Mouse (Mus musculus): ENCODE results near the gene Cdadc1.

- TF ChIP-seq CTCF (IDR thresholded peaks at IDR 0.05; ENCODE audit: low read depth, low read length) (no peak), POLR2A (IDR thresholded peaks at IDR 0.05; ENCODE audit: extremely low read depth, insufficient read depth, low read length) (no peak)
Measured at GRCm38 (mm10) chr14:59566756-59567155, 31.0 kb downstream of the Cdadc1 start.
